Mouse (Mus musculus) layer of hippocampus, adult 8-10 months (tissue): ENCODE measurements around the gene Spata31d1b. TPM values are rescaled to one million over a fixed set of nuclear protein-coding genes. Genes with fewer than 3 reads are reported as not detected.
"Not testable (repeated sequence)": the region's sequence is repeated elsewhere in the genome, so short reads cannot be mapped to it uniquely, and the experiment has no call there.

ENCODE experiments used
- DNase-seq, 2 experiments: peaks; one replicate each; pipeline ENCODE4 v3.0.0; 2022; ENCODE audit warnings: low spot score in 2 of 2
- total RNA-seq, 4 experiments: library from RNA; stranded (reverse); gene quantifications; 2 replicates each; pipeline ENCODE4 v1.2.4; 2022

Gene Spata31d1b
- total RNA-seq, 4 experiments from 2014 or later: 0.09 to 0.18 TPM; not detected in 2

DNA sequence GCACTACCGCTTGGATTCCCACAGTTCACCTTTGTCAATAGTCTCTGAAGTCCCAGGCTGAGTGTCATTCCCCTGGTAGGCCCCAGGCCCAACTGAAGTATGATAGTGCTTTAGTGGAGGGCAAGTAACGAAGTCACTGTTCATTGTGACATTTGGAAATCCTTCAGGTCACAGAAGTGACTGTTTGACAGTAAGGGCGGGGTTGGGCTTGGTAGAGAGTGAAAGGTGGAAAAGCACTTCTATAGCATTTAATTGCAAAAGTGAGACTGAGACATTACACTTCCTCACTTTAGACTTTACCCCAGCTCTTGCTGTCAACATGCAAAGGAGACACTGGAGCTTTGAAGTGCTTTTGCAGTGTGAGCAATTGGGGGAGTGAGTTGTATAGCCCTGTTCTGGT is 18.1 kb upstream of the Spata31d1b start, which contains the start of gene 4921517D22Rik:
4921517D22Rik (minus strand) TSS at position 101 of the 400 bp plus-strand sequence.
- DNase-seq: no peak

DNA sequence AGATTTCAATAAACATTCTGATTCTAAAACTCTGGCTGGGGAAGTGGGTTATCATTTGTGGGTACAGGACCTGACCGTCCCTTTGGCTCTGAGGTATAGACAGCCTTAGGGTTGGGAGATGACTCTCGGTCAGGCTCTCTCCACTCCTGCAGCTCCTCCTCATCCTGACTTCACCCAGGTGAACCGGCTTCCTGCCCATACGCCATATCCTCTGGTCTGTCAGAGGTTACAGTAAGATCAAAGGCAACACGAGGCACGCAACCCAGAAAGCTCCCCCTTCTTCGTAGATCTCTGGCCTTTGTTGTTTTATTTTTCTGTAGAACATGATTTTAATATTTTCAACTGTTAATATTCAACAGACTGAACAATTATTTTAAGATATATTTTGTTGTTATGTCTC is 16.3 kb upstream of the Spata31d1b start:
- no peak for DNase-seq

GRCm38 (mm10) chr13:59699131-59699530 is 13.0 kb upstream of the Spata31d1b start:
- no peak for DNase-seq

GRCm38 (mm10) chr13:59700137-59700536 is 11.9 kb upstream of the Spata31d1b start:
- not testable (repeated sequence) for DNase-seq

DNA sequence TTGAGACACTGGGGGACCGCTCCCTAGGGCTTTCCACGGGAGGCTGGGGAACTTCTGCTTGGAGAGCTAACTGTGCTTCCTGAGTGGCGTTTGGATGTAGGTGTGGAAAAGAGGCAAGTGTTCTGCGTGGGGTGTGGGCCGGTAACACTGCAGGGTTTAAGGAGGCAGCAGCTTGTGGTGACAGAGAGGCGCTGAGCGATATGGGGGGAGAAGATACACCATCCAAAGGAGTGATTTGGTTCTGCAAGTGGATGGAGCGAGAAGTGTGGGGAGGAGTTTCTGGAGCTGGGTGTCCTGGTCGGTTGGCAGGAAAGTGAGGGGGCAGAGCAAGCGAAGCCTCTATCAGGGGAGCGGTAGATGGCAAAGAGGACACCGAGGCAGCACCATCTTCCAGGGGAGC is 8.6 kb upstream of the Spata31d1b start:
- no peak for DNase-seq

GRCm38 (mm10) chr13:59704562-59704961 is 7.5 kb upstream of the Spata31d1b start:
- no peak for DNase-seq

DNA sequence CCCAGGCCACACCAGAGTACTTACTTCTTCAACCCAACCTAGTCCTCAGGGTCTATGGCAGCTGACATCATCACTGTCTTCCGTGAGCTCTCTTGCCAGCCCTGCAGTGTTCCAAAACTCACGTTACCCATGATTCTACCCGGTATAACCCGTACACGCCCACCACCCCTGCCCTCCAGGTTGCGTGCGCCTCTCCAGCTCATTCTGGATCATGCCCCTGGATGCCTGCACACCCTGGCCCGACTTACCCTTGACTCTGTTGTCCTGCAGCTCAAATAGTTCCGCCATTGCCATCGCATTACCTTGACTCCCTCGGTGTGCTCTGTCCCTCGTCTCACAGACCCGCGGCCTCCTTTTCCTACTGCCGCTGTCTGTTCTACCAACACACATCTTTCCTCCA is 1.9 kb upstream of the Spata31d1b start, which contains the start of gene Spata31d1a:
Spata31d1a (minus strand) TSS at position 101 of the 400 bp plus-strand sequence.
- no peak for DNase-seq

DNA sequence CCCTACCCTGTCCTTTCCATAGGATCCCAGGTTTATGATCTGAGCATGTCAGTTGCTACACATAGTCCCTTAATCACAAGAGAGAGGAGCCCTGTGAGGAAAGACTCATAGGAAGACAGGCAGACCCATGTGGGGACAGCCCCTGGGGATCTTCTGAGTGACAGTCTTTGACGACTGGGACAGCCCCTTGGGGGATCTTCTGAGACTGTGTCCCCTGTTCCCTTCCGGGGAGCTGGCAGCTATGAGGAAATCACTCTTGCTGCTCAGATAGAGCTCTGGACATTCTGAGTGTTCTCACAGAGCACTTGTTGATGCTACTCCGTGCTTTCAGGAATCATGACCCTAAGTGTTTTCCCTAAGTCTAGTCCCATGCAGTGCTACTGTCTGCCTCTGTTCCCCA is 1.6 kb downstream of the Spata31d1b start:
- no peak for DNase-seq

DNA sequence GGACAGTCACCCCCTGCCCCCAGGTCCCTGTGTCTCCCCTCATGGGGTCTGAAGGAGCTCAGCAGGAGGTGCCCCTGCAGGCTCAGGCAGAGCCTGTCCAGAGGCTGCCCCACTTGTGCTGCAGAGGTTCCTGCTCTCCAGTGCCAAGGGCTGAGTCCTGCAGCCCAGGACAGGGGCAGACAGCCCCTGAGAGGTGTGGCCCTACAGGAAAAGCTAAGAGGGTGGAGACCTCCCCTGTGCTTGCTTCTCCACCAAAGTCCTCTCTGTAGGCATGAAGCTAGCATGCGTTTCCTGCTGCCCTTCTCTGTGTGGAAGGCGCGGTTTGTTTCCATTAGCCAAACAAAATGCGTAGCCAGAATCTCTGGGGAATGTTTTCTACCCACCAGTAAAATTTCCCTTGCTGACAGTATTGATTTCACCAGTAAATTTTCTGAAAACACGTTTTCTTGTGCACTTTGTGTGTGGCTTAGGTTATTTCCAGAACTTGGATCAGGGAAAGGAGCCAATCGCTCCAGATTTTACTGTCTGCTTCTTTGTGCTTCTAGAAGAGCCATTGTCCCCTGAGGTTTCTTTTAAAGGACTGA is 6.9 kb downstream of the Spata31d1b start:
- not testable (repeated sequence) for DNase-seq

DNA sequence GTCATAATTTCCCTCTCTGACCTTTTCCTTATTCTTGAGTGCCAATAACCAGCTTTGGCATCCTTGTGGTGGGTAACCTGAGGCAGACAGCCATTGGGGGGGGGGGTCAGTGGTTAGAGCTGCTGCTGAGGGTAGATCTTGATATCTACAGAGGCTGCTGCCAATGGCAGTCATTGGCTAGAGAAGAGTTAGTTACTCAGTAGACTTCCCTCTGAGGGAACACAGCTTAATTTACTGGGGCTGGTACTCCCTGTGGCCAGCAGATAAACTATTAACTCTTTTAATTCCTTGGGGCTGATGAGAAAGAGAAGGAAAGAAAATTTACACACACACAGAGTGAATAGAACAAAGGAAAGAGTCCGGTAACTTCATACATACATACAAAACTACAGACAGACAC is 7.4 kb downstream of the Spata31d1b start:
- DNase-seq: no peak

DNA sequence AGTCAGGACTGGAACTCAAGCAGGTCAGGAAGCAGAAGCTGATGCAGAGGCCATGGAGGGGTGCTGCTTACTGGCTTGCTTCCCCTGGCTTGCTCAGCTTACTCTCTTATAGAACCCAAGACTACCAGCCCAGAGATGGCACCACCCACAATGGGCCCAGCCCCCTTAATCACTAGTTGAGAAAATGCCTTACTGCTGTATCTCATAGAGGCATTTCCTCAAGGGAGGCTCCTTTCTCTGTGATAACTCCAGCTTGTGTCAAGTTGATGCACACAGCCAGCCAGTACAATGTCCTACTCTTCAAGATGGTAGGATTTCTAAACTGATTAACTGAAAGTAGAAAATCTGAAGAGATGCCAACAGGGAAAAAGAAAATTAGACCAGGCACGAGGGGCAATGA is 10.0 kb downstream of the Spata31d1b start:
- DNase-seq: not testable (repeated sequence)

- DNase-seq: no peak
These were observed 14.2 kb downstream of the Spata31d1b start for GRCm38 (mm10) chr13:59726139-59726867.

- DNase-seq: peak; percentile 69 to 89
These were observed 16.5 kb downstream of the Spata31d1b start for GRCm38 (mm10) chr13:59728378-59729093.

DNA sequence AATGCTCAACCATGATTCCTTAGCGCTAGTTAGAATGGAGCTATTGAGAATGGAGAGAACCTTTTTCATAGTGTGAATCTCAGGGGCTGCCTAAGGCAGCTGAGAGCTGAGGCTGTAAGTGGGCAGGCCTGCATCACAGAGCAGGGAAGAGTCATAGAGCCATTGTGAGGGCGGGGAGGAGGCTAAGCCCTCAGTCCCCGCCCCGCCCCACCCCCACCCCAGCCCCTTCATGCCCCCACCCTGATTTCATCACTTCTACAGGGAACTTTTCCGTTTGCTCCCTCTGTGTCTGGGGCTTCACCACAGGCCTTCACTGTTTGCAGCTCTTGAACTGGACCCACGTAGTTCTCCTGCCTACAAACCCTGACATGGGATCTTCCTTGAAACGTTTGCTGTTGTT is 19.6 kb downstream of the Spata31d1b start, which contains the start of gene Spata31d1d:
Spata31d1d (minus strand) TSS at position 101 of the 400 bp plus-strand sequence.
- no peak for DNase-seq

DNA sequence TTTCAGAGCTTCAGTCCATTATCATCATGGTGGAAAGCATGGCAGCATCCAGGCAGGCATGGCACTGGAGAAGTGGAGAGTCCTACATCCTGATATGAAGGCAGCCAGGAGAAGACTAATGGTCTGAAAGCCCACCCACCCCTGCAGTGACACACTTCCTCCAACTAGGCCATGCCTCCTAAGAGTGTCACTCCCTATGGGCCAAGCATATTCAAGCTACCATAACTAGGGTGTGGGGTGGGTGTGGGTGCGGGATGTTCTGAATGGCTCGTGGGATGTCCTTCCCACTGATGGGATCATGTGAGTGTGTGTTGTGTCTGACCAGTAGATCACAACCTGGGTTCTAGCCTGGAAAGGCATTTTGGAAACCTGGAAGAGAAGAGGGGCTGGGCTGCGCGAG is 21.9 kb downstream of the Spata31d1b start:
- no peak for DNase-seq

DNA sequence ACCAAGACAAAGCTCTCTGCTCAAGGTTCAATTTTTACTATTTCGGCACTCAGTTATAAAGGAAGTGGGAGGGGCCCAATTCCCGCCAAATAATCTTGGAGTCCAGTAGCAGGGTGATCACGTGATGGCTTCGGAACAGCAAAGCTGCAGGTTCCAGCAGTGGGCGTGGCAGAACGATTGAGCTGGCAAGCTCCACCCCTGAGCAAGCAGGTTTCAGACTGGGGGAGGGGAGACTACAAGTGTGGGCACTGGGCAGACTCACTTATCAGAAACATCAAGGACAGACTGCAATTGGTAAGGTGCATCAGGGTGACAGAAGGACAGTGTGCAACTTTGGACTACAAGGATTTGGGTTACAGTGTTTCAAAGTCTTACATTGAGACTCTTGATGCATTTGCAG is 22.3 kb downstream of the Spata31d1b start:
- not testable (repeated sequence) for DNase-seq

- no peak for DNase-seq
These were observed 23.1 kb downstream of the Spata31d1b start for GRCm38 (mm10) chr13:59735190-59735589.

DNA sequence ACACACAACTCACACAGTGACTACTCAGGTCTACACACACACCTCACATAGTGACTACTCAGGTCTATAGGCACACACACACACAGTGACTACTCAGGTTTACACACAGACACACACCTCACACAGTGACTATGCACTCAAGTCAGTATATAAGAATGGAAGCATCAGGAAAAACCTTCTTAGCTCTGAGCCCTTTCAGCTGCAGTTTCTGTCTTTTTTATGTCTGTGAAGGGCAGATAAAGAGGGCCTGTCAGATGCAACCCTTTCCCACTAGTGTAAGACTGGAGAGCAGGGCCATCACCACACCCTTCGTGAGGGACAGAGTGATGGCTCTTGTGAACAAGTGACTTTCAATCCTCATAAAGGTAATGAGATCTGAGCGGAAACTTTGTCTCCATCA is 26.4 kb downstream of the Spata31d1b start:
- no peak for DNase-seq

- DNase-seq: no peak
These were observed 27.3 kb downstream of the Spata31d1b start for GRCm38 (mm10) chr13:59739397-59739796.

GRCm38 (mm10) chr13:59741096-59741495 is 29.0 kb downstream of the Spata31d1b start:
- DNase-seq: no peak

DNA sequence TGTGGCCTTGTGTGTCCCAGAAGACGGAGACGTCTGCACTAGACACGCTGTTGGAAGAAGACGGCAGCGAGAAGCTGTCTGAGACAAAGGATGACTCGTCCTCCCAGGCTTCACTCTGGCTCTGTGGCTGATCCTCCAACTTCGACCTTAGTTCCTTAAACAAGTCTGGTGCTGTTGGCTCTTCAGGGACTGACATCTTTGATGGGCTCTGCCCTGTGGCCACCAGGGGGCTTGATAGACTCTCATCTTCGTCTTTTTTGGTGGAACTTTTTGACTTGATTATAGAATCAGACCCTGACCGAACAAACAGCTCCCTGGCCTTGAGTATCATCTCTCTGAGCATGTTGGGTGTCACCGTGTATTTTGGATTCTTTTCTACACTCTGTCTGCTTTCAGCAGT is 29.6 kb downstream of the Spata31d1b start:
- DNase-seq: no peak

DNA sequence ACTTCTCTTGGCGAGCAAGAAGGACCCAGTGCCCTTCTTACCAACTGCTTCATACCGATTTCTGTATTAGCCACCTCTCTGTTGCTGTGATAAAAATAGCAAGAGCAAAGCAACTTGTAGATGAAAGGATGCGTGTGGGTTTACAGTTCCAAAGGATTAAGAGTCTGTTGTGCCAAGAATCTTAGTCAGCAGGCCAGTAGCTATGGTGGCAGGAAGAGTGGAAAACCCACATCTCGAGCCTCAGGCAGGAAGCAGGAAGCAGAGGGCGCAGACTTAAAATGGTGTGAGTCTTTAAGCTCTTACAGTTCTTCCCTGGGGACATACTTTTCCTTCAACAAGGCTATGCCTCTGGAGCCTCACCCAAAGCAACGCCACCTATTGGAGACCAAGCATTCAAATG is 33.4 kb downstream of the Spata31d1b start:
- no peak for DNase-seq
